Mouse (Mus musculus) ES-E14 (cell line): Measurements from ENCODE around the gene Cdc26. TPM values are rescaled to one million over a fixed set of nuclear protein-coding genes. Genes with fewer than 3 reads are reported as not detected.

Experiments used
- DNase-seq: peaks from one replicate; pipeline ENCODE4 v3.0.0-alpha.2; 2013; ENCODE audit warnings: low read depth, low spot score
- H3K27ac ChIP-seq: 2 replicates; pipeline ENCODE4 v1.5.1; 2012; ENCODE audit warnings: low read depth, mild to moderate bottlenecking, low read length, moderate library complexity, mixed read lengths; ENCODE audit not compliant: poor library complexity, insufficient read depth, severe bottlenecking
- H3K36me3 ChIP-seq: 2 replicates; pipeline ENCODE4 v1.6.1; 2012; ENCODE audit warnings: mild to moderate bottlenecking, low read length, moderate library complexity, mixed read lengths; ENCODE audit not compliant: control insufficient read depth, poor library complexity, insufficient read depth, severe bottlenecking
- H3K4me1 ChIP-seq, 2 experiments: fragments of 150-350 bp in 1 of 2; sonication (generic) in 1 of 2; 2 replicates each; pipeline ENCODE4 v1.6.1; 2012; ENCODE audit warnings: low read length in 2 of 2, mild to moderate bottlenecking in 1 of 2, mixed read lengths in 1 of 2; ENCODE audit not compliant: control insufficient read depth in 2 of 2, insufficient read depth in 2 of 2, poor library complexity in 1 of 2
- H3K4me3 ChIP-seq, 2 experiments: fragments of 150-350 bp in 1 of 2; sonication (generic) in 1 of 2; 2 replicates each; pipeline ENCODE4 v1.5.1; 2012; ENCODE audit warnings: low read length in 2 of 2, low read depth in 1 of 2, mild to moderate bottlenecking in 1 of 2, mixed read lengths in 1 of 2; ENCODE audit not compliant: insufficient read depth in 1 of 2, poor library complexity in 1 of 2, severe bottlenecking in 1 of 2
- H3K9ac ChIP-seq: 2 replicates; pipeline ENCODE4 v1.6.1; 2012; ENCODE audit warnings: low read depth, mild to moderate bottlenecking, low read length, mixed read lengths; ENCODE audit not compliant: poor library complexity, insufficient read depth, severe bottlenecking
- H3K9me3 ChIP-seq: fragments of 150-350 bp; sonication (generic); 2 replicates; pipeline ENCODE4 v1.6.1; 2012; ENCODE audit warnings: low read depth, mild to moderate bottlenecking, low read length; ENCODE audit not compliant: control insufficient read depth, insufficient read depth
- CHD2 ChIP-seq: IDR thresholded peaks from 2 replicates; pipeline ENCODE4 v1.6.1; 2014; ENCODE audit warnings: mild to moderate bottlenecking, low read depth, low read length, inconsistent platforms
- HCFC1 ChIP-seq: IDR thresholded peaks from 2 replicates; pipeline ENCODE4 v1.6.1; 2012; ENCODE audit warnings: low read length, inconsistent platforms, borderline replicate concordance; ENCODE audit not compliant: insufficient read depth
- MAFK ChIP-seq: IDR thresholded peaks from 2 replicates; pipeline ENCODE4 v1.6.1; 2014; ENCODE audit warnings: mild to moderate bottlenecking, low read depth, low read length, inconsistent platforms; ENCODE audit not compliant: insufficient read depth
- ZC3H11A ChIP-seq: IDR thresholded peaks from 2 replicates; pipeline ENCODE4 v1.6.1; 2012; ENCODE audit warnings: low read depth, mild to moderate bottlenecking, inconsistent platforms, low read length, borderline replicate concordance
- ZNF384 ChIP-seq: IDR thresholded peaks from 2 replicates; pipeline ENCODE4 v1.6.1; 2012; ENCODE audit warnings: low read depth, low read length, inconsistent platforms
- in situ Hi-C, 2 experiments: fragments of 600-800 bp; cut with MboI; formaldehyde crosslinking; loops; one replicate each; pipeline ENCODE4 v1.15.1; 2025; ENCODE audit warnings: low sequenced_read_pairs in 2 of 2, inconsistent platforms in 1 of 2; ENCODE audit not compliant: unreplicated experiment in 2 of 2
- total RNA-seq: library from RNA; depleted of rRNA; stranded (reverse); fragments of 300-350 nt; gene quantifications from 2 replicates; pipeline ENCODE4 v1.2.3, GENCODE M21; 2012

The Cdc26 gene
- total RNA-seq, 1 experiment: 69.1 TPM

GRCm38 (mm10) chr4:62439793-62440192, 31.4 kb upstream of the Cdc26 start:
- H3K27ac ChIP-seq: no peak overlapping the region
- in situ Hi-C loops: no loop called here
- TF ChIP-seq CHD2 (no peak), HCFC1 (no peak), ZC3H11A (no peak), MAFK (no peak), ZNF384 (no peak)

DNA sequence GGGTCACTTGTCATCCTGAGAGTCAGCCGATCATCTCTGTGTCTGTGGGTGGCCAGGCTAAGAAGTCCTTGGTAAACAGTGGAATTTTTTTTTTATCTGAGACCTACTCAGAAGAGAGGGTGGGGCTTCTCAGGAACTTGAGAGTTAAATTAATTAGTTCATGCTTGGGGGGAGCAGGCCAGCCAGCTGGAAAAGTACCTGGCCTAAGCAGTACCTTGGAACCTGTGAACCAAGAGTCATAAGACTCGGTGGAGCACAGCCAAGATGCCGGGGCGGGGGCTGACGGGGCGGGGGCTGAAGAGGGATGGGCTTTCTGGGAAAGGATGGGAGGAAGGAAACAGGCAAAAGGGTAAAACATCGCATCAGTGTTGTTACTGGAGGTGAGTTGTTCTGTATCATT, 29.4 kb upstream of the Cdc26 start:
- no peak for DNase-seq
- in situ Hi-C loops: no loop called here
- peaks cover 1% of the 10 kb centered on the region for H3K9me3 ChIP-seq
- H3K27ac ChIP-seq: no peak overlapping the region
- H3K4me1 ChIP-seq: no peaks in the 10 kb centered on the region
- no peak overlapping the region for H3K9ac ChIP-seq
- no peaks in the 10 kb centered on the region for H3K36me3 ChIP-seq
- TF ChIP-seq ZC3H11A (no peak), ZNF384 (no peak)
- no peak overlapping the region for H3K4me3 ChIP-seq

More at GRCm38 (mm10) chr4:62439793-62440192, 31.4 kb upstream of the Cdc26 start:
- no peak overlapping the region for H3K4me3 ChIP-seq
- H3K36me3 ChIP-seq: no peaks in the 10 kb centered on the region
- no peak for DNase-seq
- peaks cover 8% of the 10 kb centered on the region for H3K9me3 ChIP-seq
- no peaks in the 10 kb centered on the region for H3K4me1 ChIP-seq
- H3K9ac ChIP-seq: no peak overlapping the region

- H3K36me3 ChIP-seq: no peaks in the 10 kb centered on the region
- no peak overlapping the region for H3K4me3 ChIP-seq
- no peak overlapping the region for H3K27ac ChIP-seq
- no peaks in the 10 kb centered on the region for H3K4me1 ChIP-seq
- DNase-seq: no peak
- no peak overlapping the region for H3K9ac ChIP-seq
- H3K9me3 ChIP-seq: no peaks in the 10 kb centered on the region
- TF ChIP-seq ZNF384 (no peak), MAFK (no peak), ZC3H11A (no peak), CHD2 (no peak), HCFC1 (no peak)
- in situ Hi-C loops: no loop called here
Observed at GRCm38 (mm10) chr4:62437256-62437778, 28.9 kb upstream of the Cdc26 start.

- H3K9ac ChIP-seq: no peak within 1 kb of the TSS
- H3K9me3 ChIP-seq: no peaks in the 10 kb centered on the region
- in situ Hi-C loops: no loop called here
- TF ChIP-seq MAFK: no peak
- TF ChIP-seq ZC3H11A: no peak
- TF ChIP-seq ZNF384: no peak
- TF ChIP-seq HCFC1: no peak
- TF ChIP-seq CHD2: no peak
- H3K36me3 ChIP-seq: no peaks in the 10 kb centered on the region
- no peaks in the 10 kb centered on the region for H3K4me1 ChIP-seq
- no peak for DNase-seq
- no peak within 1 kb of the TSS for H3K27ac ChIP-seq
- no peak within 1 kb of the TSS for H3K4me3 ChIP-seq
Observed at GRCm38 (mm10) chr4:62435081-62435480, 26.6 kb upstream of the Cdc26 start, which contains the start of gene Rnf183. Gene Rnf183 (minus strand): TSS chr4:62435252.

DNA sequence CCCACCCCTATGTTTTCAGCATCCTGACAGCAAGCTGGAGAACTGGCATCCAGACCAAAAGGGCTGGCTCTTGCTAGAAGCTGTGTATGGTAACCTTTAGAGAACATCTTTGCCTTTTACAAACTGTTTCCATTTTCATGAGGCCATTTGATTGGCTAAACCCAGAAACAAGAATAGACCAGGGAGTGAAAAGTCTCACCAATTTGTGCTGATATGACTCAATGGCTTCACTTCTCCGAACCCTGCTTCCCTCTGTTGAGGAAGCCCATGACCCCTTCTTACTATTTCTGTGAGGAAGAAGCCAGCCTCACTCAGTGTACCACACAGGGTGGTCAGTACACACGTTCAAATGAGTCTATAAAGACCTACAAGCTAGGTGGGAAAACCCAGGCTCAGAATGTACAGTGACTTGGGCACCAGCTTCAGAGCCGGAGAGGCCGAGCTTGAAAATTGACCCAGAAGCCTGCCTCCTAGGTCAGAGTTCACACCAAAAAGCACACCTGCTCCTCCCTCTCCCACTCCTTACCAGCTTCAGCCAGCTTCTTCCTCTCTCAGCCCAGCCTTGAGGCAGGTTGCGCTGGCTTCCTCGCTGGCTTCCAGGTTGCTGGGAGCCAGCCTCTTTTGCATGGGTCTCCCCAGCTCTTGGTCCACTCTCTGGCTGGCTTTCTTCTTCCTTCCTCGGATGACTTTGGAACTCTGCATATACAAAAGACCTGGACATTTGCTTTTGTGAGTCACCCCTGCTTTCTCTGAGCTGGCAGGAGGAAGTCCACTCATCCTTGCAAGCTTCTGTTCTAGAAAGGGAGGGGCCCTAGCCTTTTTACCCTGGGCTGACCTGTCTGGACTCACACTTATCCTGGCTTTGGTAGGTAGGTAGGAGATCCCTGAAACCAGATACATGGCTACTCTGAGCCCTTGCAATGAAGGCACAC, 25.8 kb upstream of the Cdc26 start:
- Histone ChIP-seq H3K27ac (no peak overlapping the region), H3K9me3 (no peaks in the 10 kb centered on the region), H3K36me3 (no peaks in the 10 kb centered on the region), H3K4me1 (no peaks in the 10 kb centered on the region), H3K4me3 (no peak overlapping the region), H3K9ac (no peak overlapping the region)
- in situ Hi-C loops: no loop called here
- DNase-seq: no peak
- TF ChIP-seq MAFK (no peak), ZNF384 (no peak), HCFC1 (no peak), CHD2 (no peak), ZC3H11A (no peak)
